Mouse (Mus musculus) brain, embryonic 14.5 days (tissue): ENCODE data around the gene Kcnn1.
A peak's percentile ranks its signal among the peaks of the same experiment; 100 is the strongest.

ENCODE experiments used
- CTCF ChIP-seq: fragments of 200-500 bp; IDR thresholded peaks from 2 replicates; pipeline ENCODE4 v1.5.1; 2012; ENCODE audit warnings: inconsistent platforms, mild to moderate bottlenecking, moderate library complexity, borderline replicate concordance; ENCODE audit not compliant: insufficient read depth, insufficient read length; ENCODE audit errors: extremely low read depth
- POLR2A ChIP-seq: fragments of 200-500 bp; IDR thresholded peaks from 2 replicates; pipeline ENCODE4 v1.6.1; 2012; ENCODE audit warnings: mild to moderate bottlenecking, inconsistent platforms, borderline replicate concordance; ENCODE audit not compliant: poor library complexity, insufficient read depth, insufficient read length, severe bottlenecking; ENCODE audit errors: extremely low read depth

GRCm38 (mm10) chr8:70797081-70798070 is 65.7 kb downstream of the Kcnn1 start:
- TF ChIP-seq POLR2A (0 out of 2 replicates have a peak, but pooled peaks have one; percentile 37), CTCF (no peak)
